In genomic region chr19:6061021-6061533, GRCm38 (mm10) we compare ENCODE assay signal across 7 mouse cellular contexts. TPM values are rescaled to one million over a fixed set of nuclear protein-coding genes. Genes with fewer than 3 reads are reported as not detected.
DNase-seq lines count a peak whose midpoint lies in the region; ATAC-seq lines count a peak whose summit lies in the region.

Gene Znhit2 (plus strand): TSS chr19:6061192.

- peak; percentile 96 to 98 for DNase-seq in adrenal gland, adult (ENCODE audit: inconsistent age in 2 of 2, low spot score in 1 of 2)
- DNase-seq in embryo, embryonic 10 days (ENCODE audit: low spot score): peak; percentile 94
- peak; percentile 92 for DNase-seq in gastrocnemius, postnatal 14 days
- peak; percentile 94 to 95 for DNase-seq in left cerebral cortex, postnatal 10 days (ENCODE audit: extremely low spot score in 1 of 2, low spot score in 2 of 2)
- peak; percentile 85 for DNase-seq in right cerebral cortex, postnatal 4 days

- peak; percentile 84 for ATAC-seq in inflammation-experienced regulatory T-cells, adult 6 months
- peak; percentile 80 for ATAC-seq in megakaryocyte-erythroid progenitor cell, adult 5-6 weeks (replicated peaks; ENCODE audit: low FRiP score, low TSS enrichment, poor library complexity, severe bottlenecking)

- intact Hi-C loops in gastrocnemius, postnatal 14 days (cut with DNase I; ENCODE audit: low total_unique reads): no loop called here
- intact Hi-C loops in left cerebral cortex, postnatal 10 days (cut with DNase I): no loop called here

RNA-seq across cellular contexts. Expression of gene Znhit2, which starts in this region (rescaled TPM):
- total RNA-seq in gastrocnemius, postnatal 14 days (2021): 1 to 10 TPM; 9.2 to 9.9 TPM
- polyA plus RNA-seq in inflammation-experienced regulatory T-cells, adult 6 months (2017; shearing (Covaris generic)): 10 to 100 TPM in 1 of 3 experiments, 1 to 10 TPM in 2; 5.6 to 11.5 (median 9.4) TPM
- 10 to 100 TPM; 37.0 to 41.3 TPM for total RNA-seq in left cerebral cortex, postnatal 10 days (2021)
- 11.5 and 16.7 TPM in 2 replicates for total RNA-seq in megakaryocyte-erythroid progenitor cell, adult 5-6 weeks (2014; fragmentation: Nextera tagmentation)
- 10.7 and 11.2 TPM in 2 replicates for total RNA-seq in megakaryocyte-erythroid progenitor cell, adult 5-6 weeks (2017)

Comparison
In these comparisons a context has a peak if more than half of its experiments do, and no peak if none do; other contexts are left out.
1. Peak in every context shown above with its lines: DNase-seq and ATAC-seq.